Comparison of ENCODE assay signal across 25 mouse cellular contexts in the genomic region with DNA sequence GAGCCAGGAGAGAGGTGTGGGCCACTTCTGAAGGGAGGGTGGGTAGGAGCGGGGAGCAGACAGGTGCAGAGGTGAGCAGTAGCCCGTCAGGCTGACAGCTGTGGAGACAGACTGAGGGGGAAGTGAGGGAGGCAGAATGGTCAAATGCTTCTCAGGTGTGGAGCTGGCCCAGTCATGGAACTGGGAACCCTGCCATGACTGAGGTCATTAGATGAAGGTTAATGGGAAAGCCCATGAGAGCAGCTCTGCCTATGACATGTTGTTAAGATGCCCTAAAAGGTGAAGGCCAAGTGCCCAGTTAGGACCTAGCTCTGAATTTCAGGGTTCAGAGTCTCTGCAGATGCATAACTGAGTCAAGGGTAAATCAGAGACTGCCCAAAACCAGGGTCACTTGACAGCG.
A peak's percentile ranks its signal among the peaks of the same experiment; 100 is the strongest.
DNase-seq lines count a peak whose midpoint lies in the region; ATAC-seq and TF ChIP-seq lines count a peak whose summit lies in the region.
"Had no signal": no experiment of that assay in that cellular context is flagged by ENCODE, and none has a peak within 500 bp of the region (broad histone marks: within the 10 kb centered on the region; RNA-seq: fewer than 3 reads in every experiment).

No protein-coding gene starts in this region.

- no peak for ATAC-seq in kidney, embryonic 14.5 days (ENCODE audit: low FRiP score, low TSS enrichment)
- peak; percentile 41; the same call in 1 of the 2 replicates for ATAC-seq in stomach, embryonic 16.5 days (ENCODE audit: insufficient read depth, low FRiP score)
- ATAC-seq in stomach, postnatal 0 days (ENCODE audit: low FRiP score, low TSS enrichment): no peak
- ATAC-seq: forebrain, postnatal 0 days had no signal

- H3K9me3 ChIP-seq in kidney, embryonic 14.5 days (ENCODE audit: control insufficient read depth, low read length): no peaks in the 10 kb centered on the region
- H3K9me3 ChIP-seq in stomach, embryonic 16.5 days (replicated peaks; ENCODE audit: control insufficient read depth, low read length): no peaks in the 10 kb centered on the region
- H3K9me3 ChIP-seq in stomach, postnatal 0 days (ENCODE audit: control insufficient read depth, low read length): no peaks in the 10 kb centered on the region
- H3K9me3 ChIP-seq: embryonic facial prominence, embryonic 12.5 days; limb, embryonic 13.5 days; lung, embryonic 15.5 days; neural tube, embryonic 12.5 days had no signal

- no peaks in the 10 kb centered on the region for H3K4me1 ChIP-seq in kidney, embryonic 14.5 days (ENCODE audit: control insufficient read depth, insufficient read depth, low read length)
- peaks cover 3% of the 10 kb centered on the region; the same call in 1 of the 2 replicates for H3K4me1 ChIP-seq in stomach, embryonic 16.5 days (ENCODE audit: control insufficient read depth, insufficient read depth, low read length)
- H3K4me1 ChIP-seq in stomach, postnatal 0 days (replicated peaks; ENCODE audit: control insufficient read depth, insufficient read depth): no peaks in the 10 kb centered on the region
- H3K4me1 ChIP-seq: limb, embryonic 13.5 days; neural tube, embryonic 12.5 days had no signal

- no peak overlapping the region for H3K4me2 ChIP-seq in kidney, embryonic 14.5 days (replicated peaks; ENCODE audit: low read depth, low read length)
- H3K4me2 ChIP-seq in stomach, embryonic 16.5 days (ENCODE audit: low read depth, low read length): no peak overlapping the region
- H3K4me2 ChIP-seq in stomach, postnatal 0 days (replicated peaks; ENCODE audit: low read depth): no peak overlapping the region
- H3K4me2 ChIP-seq: embryonic facial prominence, embryonic 12.5 days; limb, embryonic 13.5 days; liver, embryonic 11.5 days; lung, embryonic 15.5 days; midbrain, embryonic 11.5 days; neural tube, embryonic 12.5 days had no signal

- no peak for TF ChIP-seq EP300 in stomach, postnatal 0 days (optimal IDR thresholded peaks at IDR 0.05)

- TF ChIP-seq CTCF in stomach, postnatal 0 days (IDR thresholded peaks at IDR 0.05; ENCODE audit: low read depth): no peak

- H3K27me3 ChIP-seq in kidney, embryonic 14.5 days (ENCODE audit: control insufficient read depth, insufficient read depth, low read length): no peaks in the 10 kb centered on the region
- H3K27me3 ChIP-seq in stomach, embryonic 16.5 days (ENCODE audit: control insufficient read depth, insufficient read depth, low read length): no peaks in the 10 kb centered on the region
- no peaks in the 10 kb centered on the region for H3K27me3 ChIP-seq in stomach, postnatal 0 days (ENCODE audit: control insufficient read depth, insufficient read depth, low read length)
- H3K27me3 ChIP-seq: embryonic facial prominence, embryonic 12.5 days; lung, embryonic 15.5 days; neural tube, embryonic 12.5 days had no signal

- DNase-seq in cerebellum, postnatal 10 days: peak; percentile 43 to 53
- no peak for DNase-seq in cerebellum, adult 11-12 months
- peak; percentile 65 for DNase-seq in kidney, adult 11 months
- DNase-seq in stomach, postnatal 0 days (ENCODE audit: low spot score): no peak
- peak; percentile 59 to 64 for DNase-seq in kidney, postnatal 36 days
- no peak for DNase-seq in urinary bladder, adult 18-20 months (ENCODE audit: low spot score in 2 of 2)
- DNase-seq: B cell, adult 2 months; embryo, embryonic 11 days; forebrain, postnatal 0 days; gastrocnemius, postnatal 10 days; heart, postnatal 14 days; right cerebral cortex, adult 18-20 months; spleen, adult 18-20 months; thymus, adult 2 months; thymus, postnatal 36 days had no signal

- no peak overlapping the region for H3K4me3 ChIP-seq in kidney, embryonic 14.5 days (ENCODE audit: low read length)
- no peak overlapping the region for H3K4me3 ChIP-seq in stomach, embryonic 16.5 days (replicated peaks; ENCODE audit: low read length)
- no peak overlapping the region for H3K4me3 ChIP-seq in stomach, postnatal 0 days (ENCODE audit: low read depth, low read length)
- H3K4me3 ChIP-seq: embryonic facial prominence, embryonic 12.5 days; limb, embryonic 13.5 days; lung, embryonic 15.5 days; myocyte; neural tube, embryonic 12.5 days had no signal

- WGBS in kidney, embryonic 14.5 days: 74% methylated on average over 3 of the region's 3 CpGs
- WGBS in stomach, embryonic 16.5 days: 69% methylated on average over 3 of the region's 3 CpGs
- WGBS in stomach, postnatal 0 days: 81% methylated on average over 3 of the region's 3 CpGs

- no peaks in the 10 kb centered on the region for H3K36me3 ChIP-seq in kidney, embryonic 14.5 days (ENCODE audit: control insufficient read depth, insufficient read depth, low read length)
- H3K36me3 ChIP-seq in stomach, embryonic 16.5 days (ENCODE audit: control insufficient read depth, insufficient read depth, low read length): no peaks in the 10 kb centered on the region
- no peaks in the 10 kb centered on the region for H3K36me3 ChIP-seq in stomach, postnatal 0 days (ENCODE audit: control insufficient read depth, insufficient read depth, low read length)
- H3K36me3 ChIP-seq: embryonic facial prominence, embryonic 12.5 days; limb, embryonic 13.5 days; lung, embryonic 15.5 days; neural tube, embryonic 12.5 days had no signal

- no peak overlapping the region for H3K27ac ChIP-seq in kidney, embryonic 14.5 days (ENCODE audit: low read depth, low read length)
- no peak overlapping the region for H3K27ac ChIP-seq in stomach, embryonic 16.5 days (ENCODE audit: low read length)
- no peak overlapping the region for H3K27ac ChIP-seq in stomach, postnatal 0 days (replicated peaks)
- H3K27ac ChIP-seq: embryonic facial prominence, embryonic 12.5 days; kidney, postnatal 0 days; limb, embryonic 13.5 days; lung, embryonic 15.5 days; neural tube, embryonic 12.5 days had no signal

- no peak overlapping the region for H3K9ac ChIP-seq in kidney, embryonic 14.5 days (ENCODE audit: low read depth, low read length)
- H3K9ac ChIP-seq in stomach, embryonic 16.5 days (ENCODE audit: low read length): no peak overlapping the region
- no peak overlapping the region for H3K9ac ChIP-seq in stomach, postnatal 0 days (ENCODE audit: low read length)
- H3K9ac ChIP-seq: embryonic facial prominence, embryonic 12.5 days; forebrain, postnatal 0 days; limb, embryonic 13.5 days; lung, embryonic 15.5 days; neural tube, embryonic 12.5 days had no signal

Comparison
In these comparisons a context has a peak if more than half of its experiments do, and no peak if none do; other contexts are left out.
1. DNase-seq: peak in cerebellum, postnatal 10 days (2 of 2), kidney, adult 11 months (single experiment) and kidney, postnatal 36 days (2 of 2); none in cerebellum, adult 11-12 months (single experiment), stomach, postnatal 0 days (single experiment) and urinary bladder, adult 18-20 months (0 of 2).